Mouse (Mus musculus): Measurements from ENCODE around the gene Snx17. TPM values are rescaled to one million over a fixed set of nuclear protein-coding genes. Genes with fewer than 3 reads are reported as not detected.

Gene Snx17
- polyA plus RNA-seq, 1 experiment from 2014 or later: 122 TPM

GRCm38 (mm10) chr5:31241522-31242034 is 48.6 kb downstream of the Snx17 start:
- peak overlapping the region; percentile 95 for H3K4me3 ChIP-seq (replicated peaks; ENCODE audit: low read depth, low read length)
- no peak for TF ChIP-seq CTCF (IDR thresholded peaks at IDR 0.05; ENCODE audit: low read depth)
- peaks cover 4% of the 10 kb centered on the region; the same call in 1 of the 2 replicates for H3K4me1 ChIP-seq (replicated peaks; ENCODE audit: insufficient read depth, low read length)
- no peaks in the 10 kb centered on the region for H3K9me3 ChIP-seq (replicated peaks; ENCODE audit: low read length)
- DNase-seq (ENCODE audit: low spot score) (no peak), ATAC-seq (replicated peaks; ENCODE audit: low FRiP score, low read depth) (no peak)
- under 1% methylated on average over 13 of the region's 13 CpGs for WGBS
- peaks cover 31% of the 10 kb centered on the region for H3K36me3 ChIP-seq (ENCODE audit: insufficient read depth, low read length)
- peak overlapping the region; percentile 99 for H3K27ac ChIP-seq
- H3K27me3 ChIP-seq (ENCODE audit: insufficient read depth, low read length): no peaks in the 10 kb centered on the region
- H3K9ac ChIP-seq (ENCODE audit: low read depth, low read length): peak overlapping the region; percentile 98
- H3K4me2 ChIP-seq (ENCODE audit: low read length): peak overlapping the region; percentile 72

- WGBS: 14% methylated on average over 10 of the region's 10 CpGs
- peaks cover 36% of the 10 kb centered on the region for H3K36me3 ChIP-seq (ENCODE audit: insufficient read depth, low read length)
- H3K4me1 ChIP-seq (replicated peaks; ENCODE audit: insufficient read depth, low read length): peaks cover 4% of the 10 kb centered on the region; the same call in 1 of the 2 replicates
- no peak for TF ChIP-seq CTCF (IDR thresholded peaks at IDR 0.05; ENCODE audit: low read depth)
- H3K4me2 ChIP-seq (ENCODE audit: low read length): peak overlapping the region; percentile 72
- no peaks in the 10 kb centered on the region for H3K27me3 ChIP-seq (ENCODE audit: insufficient read depth, low read length)
- DNase-seq (ENCODE audit: low spot score) (no peak), ATAC-seq (replicated peaks; ENCODE audit: low FRiP score, low read depth) (no peak)
- H3K4me3 ChIP-seq (replicated peaks; ENCODE audit: low read depth, low read length): peak overlapping the region; percentile 95
- H3K9ac ChIP-seq (ENCODE audit: low read depth, low read length): peak overlapping the region; percentile 98; the same call in 1 of the 2 replicates
- no peaks in the 10 kb centered on the region for H3K9me3 ChIP-seq (replicated peaks; ENCODE audit: low read length)
- H3K27ac ChIP-seq: peak overlapping the region; percentile 99; the same call in 1 of the 2 replicates
Measured at GRCm38 (mm10) chr5:31242191-31242590, 49.2 kb downstream of the Snx17 start.

Other genes with a start within 250 kb of the Snx17 start
- gene Cgref1, start 247.6 kb upstream of the Snx17 start, polyA plus RNA-seq (2015; fragmentation: Nextera tagmentation; extraction: Ambion mirVana): 47.4 and 52.2 TPM in 2 replicates
- 103 and 117 TPM in 2 replicates for gene Preb, start 232.9 kb upstream of the Snx17 start, polyA plus RNA-seq (2015; fragmentation: Nextera tagmentation; extraction: Ambion mirVana)
- gene Tcf23, start 224.6 kb upstream of the Snx17 start, polyA plus RNA-seq (2015; fragmentation: Nextera tagmentation; extraction: Ambion mirVana): 2.2 and 2.3 TPM in 2 replicates
- gene Atraid, start 144.9 kb upstream of the Snx17 start, polyA plus RNA-seq (2015; fragmentation: Nextera tagmentation; extraction: Ambion mirVana): 271 and 290 TPM in 2 replicates
- 13.4 and 15.1 TPM in 2 replicates for gene Slc5a6, start 144.3 kb upstream of the Snx17 start, polyA plus RNA-seq (2015; fragmentation: Nextera tagmentation; extraction: Ambion mirVana)
- gene Cad, start 138.4 kb upstream of the Snx17 start, polyA plus RNA-seq (2015; fragmentation: Nextera tagmentation; extraction: Ambion mirVana): 11.8 and 13.9 TPM in 2 replicates
- not detected in 2 replicates for gene Dnajc5g, start 86.9 kb upstream of the Snx17 start, polyA plus RNA-seq (2015; fragmentation: Nextera tagmentation; extraction: Ambion mirVana)
- gene Slc30a3, start 85.0 kb upstream of the Snx17 start, polyA plus RNA-seq (2015; fragmentation: Nextera tagmentation; extraction: Ambion mirVana): 1.1 TPM in 2 replicates
- not detected in 2 replicates for gene Trim54, start 76.5 kb upstream of the Snx17 start, polyA plus RNA-seq (2015; fragmentation: Nextera tagmentation; extraction: Ambion mirVana)
- 0.31 TPM in 1 of 2 replicates, not detected in the other for gene Ucn, start 54.4 kb upstream of the Snx17 start, polyA plus RNA-seq (2015; fragmentation: Nextera tagmentation; extraction: Ambion mirVana)
- gene Mpv17, start 39.0 kb upstream of the Snx17 start, polyA plus RNA-seq (2015; fragmentation: Nextera tagmentation; extraction: Ambion mirVana): 45.3 and 56.0 TPM in 2 replicates
- 0.53 and 0.73 TPM in 2 replicates for gene Gm29609, start 13.3 kb upstream of the Snx17 start, polyA plus RNA-seq (2015; fragmentation: Nextera tagmentation; extraction: Ambion mirVana)
- 42.5 and 47.6 TPM in 2 replicates for gene Gtf3c2, start 13.1 kb upstream of the Snx17 start, polyA plus RNA-seq (2015; fragmentation: Nextera tagmentation; extraction: Ambion mirVana)
- 62.8 and 66.8 TPM in 2 replicates for gene Eif2b4, start 203 bp downstream of the Snx17 start, polyA plus RNA-seq (2015; fragmentation: Nextera tagmentation; extraction: Ambion mirVana)
- 7.2 and 8.9 TPM in 2 replicates for gene Zfp513, start 9.1 kb downstream of the Snx17 start, polyA plus RNA-seq (2015; fragmentation: Nextera tagmentation; extraction: Ambion mirVana)
- 85.4 and 92.2 TPM in 2 replicates for gene Ppm1g, start 27.5 kb downstream of the Snx17 start, polyA plus RNA-seq (2015; fragmentation: Nextera tagmentation; extraction: Ambion mirVana)
- gene Nrbp1, start 47.6 kb downstream of the Snx17 start, polyA plus RNA-seq (2015; fragmentation: Nextera tagmentation; extraction: Ambion mirVana): 116 and 123 TPM in 2 replicates
- gene Gm9970, start 48.0 kb downstream of the Snx17 start, polyA plus RNA-seq (2015; fragmentation: Nextera tagmentation; extraction: Ambion mirVana): 0.82 and 0.92 TPM in 2 replicates
- gene Krtcap3, start 58.5 kb downstream of the Snx17 start, polyA plus RNA-seq (2015; fragmentation: Nextera tagmentation; extraction: Ambion mirVana): 28.0 and 31.9 TPM in 2 replicates
- gene Ift172, start 97.9 kb downstream of the Snx17 start, polyA plus RNA-seq (2015; fragmentation: Nextera tagmentation; extraction: Ambion mirVana): 17.4 and 20.5 TPM in 2 replicates
- 26.9 and 27.8 TPM in 2 replicates for gene Fndc4, start 102.9 kb downstream of the Snx17 start, polyA plus RNA-seq (2015; fragmentation: Nextera tagmentation; extraction: Ambion mirVana)
- 0.09 TPM in 1 of 2 replicates, not detected in the other for gene Gckr, start 104.2 kb downstream of the Snx17 start, polyA plus RNA-seq (2015; fragmentation: Nextera tagmentation; extraction: Ambion mirVana)

All from kidney, postnatal 0 days (tissue).